Mouse (Mus musculus) heart, adult 2 months (tissue): ENCODE results near the gene Sdf2l1. TPM values are rescaled to one million over a fixed set of nuclear protein-coding genes. Genes with fewer than 3 reads are reported as not detected.

Experiments
- DNase-seq, 2 experiments: peaks; one replicate each; pipeline ENCODE4 v3.0.0; 2021
- H3K27ac ChIP-seq: fragments of 200-600 bp; 2 replicates; pipeline ENCODE4 v1.8.1; 2022
- H3K27me3 ChIP-seq: fragments of 200-500 bp; 2 replicates; pipeline ENCODE4 v1.6.1; 2012; ENCODE audit warnings: mild to moderate bottlenecking, low read length, inconsistent platforms, mixed read lengths; ENCODE audit not compliant: control insufficient read depth, insufficient read depth
- H3K36me3 ChIP-seq: fragments of 200-500 bp; 2 replicates; pipeline ENCODE4 v1.6.1; 2012; ENCODE audit warnings: low read length, inconsistent platforms; ENCODE audit not compliant: control insufficient read depth, insufficient read depth
- H3K4me1 ChIP-seq: fragments of 200-500 bp; 2 replicates; pipeline ENCODE4 v1.6.1; 2011; ENCODE audit warnings: low read length; ENCODE audit not compliant: control insufficient read depth, insufficient read depth
- H3K4me3 ChIP-seq: fragments of 200-600 bp; 2 replicates; pipeline ENCODE4 v1.8.1; 2022
- H3K79me2 ChIP-seq: fragments of 200-500 bp; replicated peaks from 2 replicates; pipeline ENCODE4 v1.6.1; 2012; ENCODE audit warnings: mild to moderate bottlenecking, inconsistent platforms, low read length, moderate library complexity, mixed read lengths; ENCODE audit not compliant: control insufficient read depth, insufficient read depth
- H3K9ac ChIP-seq: fragments of 200-500 bp; 2 replicates; pipeline ENCODE4 v1.6.1; 2012; ENCODE audit warnings: low read depth, mild to moderate bottlenecking, control low read depth, inconsistent platforms, low read length, mixed read lengths
- CTCF ChIP-seq: fragments of 200-600 bp; IDR thresholded peaks from 2 replicates; pipeline ENCODE4 v1.8.1; 2022; ENCODE audit warnings: antibody characterized with exemption, mild to moderate bottlenecking, moderate library complexity
- EP300 ChIP-seq: fragments of 200-500 bp; IDR thresholded peaks from 2 replicates; pipeline ENCODE4 v1.6.1; 2011; ENCODE audit warnings: low read depth, low read length, control low read depth; ENCODE audit not compliant: insufficient read depth
- POLR2A ChIP-seq: fragments of 200-500 bp; IDR thresholded peaks from 2 replicates; pipeline ENCODE4 v1.6.1; 2011; ENCODE audit warnings: mild to moderate bottlenecking, low read depth, low read length, control low read depth; ENCODE audit not compliant: insufficient read depth
- WGBS: fragments of 180-500 bp; shearing (Covaris S2); methylation state at CpG from one replicate; pipeline ENCODE4 v1.1.7; 2018; 5-methylcytosine and 5-hydroxymethylcytosine counted together
- intact Hi-C: fragments of 180-260 bp; cut with DNase I; formaldehyde crosslinking; loops from one replicate; pipeline ENCODE4 v1.15.1; 2025
- polyA plus RNA-seq: library from polyadenylated mRNA; depleted of rRNA; stranded (reverse); fragments of >200 nt; gene quantifications from 2 replicates; pipeline ENCODE4 v1.2.3, GENCODE M21; 2012
- total RNA-seq, 2 experiments: library from RNA; stranded (reverse); gene quantifications; 2 replicates each; pipeline ENCODE4 v1.2.3; 2021

Sdf2l1 gene
- total and polyA plus RNA-seq, 3 experiments, result 8.9 to 22.5 (median 19.1) TPM

- TF ChIP-seq EP300, result no peak
- no peak for TF ChIP-seq POLR2A
- no peak for TF ChIP-seq CTCF
- no peaks in the 10 kb centered on the region for H3K79me2 ChIP-seq
- H3K36me3 ChIP-seq, result no peaks in the 10 kb centered on the region
- WGBS, result 5% methylated on average over 43 of the region's 43 CpGs
- peak overlapping the region; percentile 60 for H3K27ac ChIP-seq
- intact Hi-C loops, result loop anchor here (5.0 kb wide), 2 partner anchors 76 to 146 kb away; partner anchors contain the start of genes Rimbp3 and Tmem191c
- H3K4me3 ChIP-seq, result peak overlapping the region; percentile 65
- no peaks in the 10 kb centered on the region for H3K4me1 ChIP-seq
- H3K27me3 ChIP-seq, result no peaks in the 10 kb centered on the region
- peak overlapping the region; percentile 72 for H3K9ac ChIP-seq
- DNase-seq, result no peak
These were observed 743 bp downstream of the Sdf2l1 start for GRCm38 (mm10) chr16:17131191-17132088.

- intact Hi-C loops, result no loop called here
- TF ChIP-seq POLR2A (no peak), CTCF (peak; percentile 69), EP300 (0 out of 2 replicates have a peak, but pooled peaks have one; percentile 25)
- H3K9ac ChIP-seq, result no peak overlapping the region
- H3K79me2 ChIP-seq, result no peaks in the 10 kb centered on the region
- no peaks in the 10 kb centered on the region for H3K36me3 ChIP-seq
- no peak overlapping the region for H3K27ac ChIP-seq
- DNase-seq, result peak; percentile 24 to 34
- H3K27me3 ChIP-seq, result no peaks in the 10 kb centered on the region
- 96% methylated on average over 1 of the region's 1 CpGs for WGBS
- no peaks in the 10 kb centered on the region; the same call in 1 of the 2 replicates for H3K4me1 ChIP-seq
- H3K4me3 ChIP-seq, result no peak overlapping the region
These were observed 4.9 kb downstream of the Sdf2l1 start for GRCm38 (mm10) chr16:17127292-17127691.

GRCm38 (mm10) chr16:17124871-17125520 is 7.2 kb downstream of the Sdf2l1 start, which contains the start of gene 2610318N02Rik:
2610318N02Rik (minus strand) TSS chr16:17125167.
- Histone ChIP-seq H3K9ac (no peak within 1 kb of the TSS), H3K4me3 (peak within 1 kb of the TSS; percentile 30)

GRCm38 (mm10) chr16:17124119-17124870 is 7.9 kb downstream of the Sdf2l1 start:
- Histone ChIP-seq H3K79me2 (no peaks in the 10 kb centered on the region), H3K4me3 (no peak overlapping the region), H3K27me3 (no peaks in the 10 kb centered on the region), H3K27ac (no peak overlapping the region), H3K9ac (no peak overlapping the region), H3K4me1 (no peaks in the 10 kb centered on the region; the same call in 1 of the 2 replicates), H3K36me3 (no peaks in the 10 kb centered on the region)
- whole genome bisulfite sequencing, result 33% methylated on average over 22 of the region's 22 CpGs
- no peak for DNase-seq
- TF ChIP-seq POLR2A (no peak), CTCF (no peak), EP300 (no peak)
- intact Hi-C loops, result no loop called here

More at GRCm38 (mm10) chr16:17124871-17125520, 7.2 kb downstream of the Sdf2l1 start, which contains the start of gene 2610318N02Rik:
- no peaks in the 10 kb centered on the region for H3K27me3 ChIP-seq
- no peak within 1 kb of the TSS for H3K27ac ChIP-seq
- H3K36me3 ChIP-seq, result no peaks in the 10 kb centered on the region
- peak; percentile 55 to 68 for DNase-seq
- WGBS, result 4% methylated on average over 25 of the region's 25 CpGs
- intact Hi-C loops, result no loop called here
- H3K4me1 ChIP-seq, result no peaks in the 10 kb centered on the region; the same call in 1 of the 2 replicates
- H3K79me2 ChIP-seq, result no peaks in the 10 kb centered on the region
- no peak for TF ChIP-seq EP300
- TF ChIP-seq POLR2A, result no peak
- TF ChIP-seq CTCF, result no peak

GRCm38 (mm10) chr16:17121569-17121968 is 10.6 kb downstream of the Sdf2l1 start:
- Histone ChIP-seq H3K4me3 (no peak overlapping the region), H3K27me3 (no peaks in the 10 kb centered on the region), H3K4me1 (no peaks in the 10 kb centered on the region; the same call in 1 of the 2 replicates), H3K36me3 (no peaks in the 10 kb centered on the region), H3K79me2 (no peaks in the 10 kb centered on the region), H3K9ac (no peak overlapping the region), H3K27ac (no peak overlapping the region)
- DNase-seq, result no peak
- 86% methylated on average over 14 of the region's 14 CpGs for WGBS
- TF ChIP-seq CTCF (no peak), POLR2A (no peak), EP300 (no peak)
- intact Hi-C loops, result no loop called here
